Mouse (Mus musculus): ENCODE measurements around the gene Otof.

The Otof gene

GRCm38 (mm10) chr5:30423572-30424244, 38.0 kb downstream of the Otof start:
- no peak for DNase-seq (ENCODE audit: low read depth, low spot score)

DNA sequence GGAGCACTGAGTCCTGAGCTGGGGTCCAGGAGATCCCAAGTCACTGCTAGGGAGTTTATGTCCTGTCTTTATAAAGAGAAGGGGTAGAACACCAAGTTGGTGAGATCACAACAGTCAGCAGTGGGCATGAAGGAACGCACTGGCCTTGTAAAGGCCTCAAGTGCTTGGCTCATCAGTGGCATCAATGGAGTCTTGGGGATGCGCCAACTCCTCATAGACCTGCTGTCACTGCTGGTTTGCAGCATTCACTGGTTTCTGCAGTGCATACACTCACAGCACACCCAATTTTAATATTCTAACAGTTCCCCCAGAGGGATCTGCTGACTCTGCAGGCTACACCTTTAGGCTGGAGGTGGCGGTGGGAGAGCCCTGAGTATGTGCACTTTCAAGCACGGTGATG, 38.6 kb downstream of the Otof start:
- no peak for DNase-seq (ENCODE audit: low read depth, low spot score)

DNA sequence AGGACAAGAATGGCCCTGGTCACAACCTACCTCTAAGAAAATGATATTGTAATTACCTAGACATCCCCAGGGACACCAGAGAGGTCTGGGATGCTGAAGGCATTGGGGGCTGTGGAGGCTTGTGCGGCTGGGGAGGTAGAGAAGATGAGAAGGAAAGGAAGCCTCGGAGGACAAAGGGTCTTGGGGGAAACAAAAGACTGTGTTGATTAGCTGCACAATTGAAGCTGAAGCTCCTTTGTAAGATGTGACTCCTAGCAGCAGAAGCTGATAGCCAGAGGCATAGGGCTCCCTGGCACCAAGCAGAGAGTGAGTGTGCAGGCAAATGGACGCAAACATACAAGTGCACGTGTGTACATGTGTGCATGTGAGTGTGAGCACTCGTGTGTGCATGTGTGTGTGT, 45.1 kb downstream of the Otof start:
- DNase-seq (ENCODE audit: low read depth, low spot score), result no peak

GRCm38 (mm10) chr5:30415876-30416275, 45.9 kb downstream of the Otof start:
- DNase-seq (ENCODE audit: low read depth, low spot score), result no peak

DNA sequence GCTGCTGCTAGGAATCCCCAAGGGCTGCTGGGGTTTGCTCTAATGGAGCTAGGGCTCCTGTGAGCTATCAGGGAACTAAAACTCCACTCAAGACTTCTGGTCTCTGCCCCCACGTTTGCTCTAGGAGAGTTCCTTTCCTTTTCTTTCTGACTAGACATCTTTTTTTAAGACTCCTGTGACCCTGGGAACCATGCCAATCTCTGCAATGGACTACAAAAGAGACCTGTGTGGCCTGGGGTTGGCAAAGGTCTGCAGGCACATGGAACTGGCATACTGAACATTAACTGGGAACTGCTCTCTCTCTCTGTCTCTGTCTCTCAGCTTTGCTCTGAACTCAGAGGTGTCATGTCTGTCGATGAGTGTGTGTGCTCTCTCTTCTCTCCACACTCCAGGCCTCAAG, 46.4 kb downstream of the Otof start:
- no peak for DNase-seq (ENCODE audit: low read depth, low spot score)

- DNase-seq (ENCODE audit: low read depth, low spot score), result no peak
Measured at GRCm38 (mm10) chr5:30411524-30411923, 50.2 kb downstream of the Otof start.

DNA sequence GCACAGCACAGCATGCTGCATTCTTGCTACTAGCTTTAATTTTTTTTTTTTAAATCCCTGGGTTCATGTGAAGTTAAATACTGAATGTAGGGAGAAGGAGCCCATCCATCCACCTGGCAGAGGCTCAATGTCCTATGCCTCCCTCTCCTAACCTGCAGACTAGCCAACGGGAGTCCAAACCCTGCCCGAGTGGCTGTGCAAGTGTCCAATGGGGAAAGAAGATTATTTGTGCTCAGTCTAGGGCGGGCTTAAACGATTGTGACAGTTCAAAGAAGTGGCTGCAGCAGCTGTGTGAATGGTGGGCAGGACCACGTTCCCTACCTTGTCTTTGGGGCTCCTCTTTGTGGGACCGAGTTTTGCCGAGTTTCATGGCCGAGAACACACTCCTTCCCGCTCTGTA, 54.9 kb downstream of the Otof start:
- DNase-seq (ENCODE audit: low read depth, low spot score), result no peak

GRCm38 (mm10) chr5:30401165-30401564, 60.6 kb downstream of the Otof start:
- DNase-seq (ENCODE audit: low read depth, low spot score), result no peak

GRCm38 (mm10) chr5:30400521-30400920, 61.2 kb downstream of the Otof start:
- DNase-seq (ENCODE audit: low read depth, low spot score), result no peak

DNA sequence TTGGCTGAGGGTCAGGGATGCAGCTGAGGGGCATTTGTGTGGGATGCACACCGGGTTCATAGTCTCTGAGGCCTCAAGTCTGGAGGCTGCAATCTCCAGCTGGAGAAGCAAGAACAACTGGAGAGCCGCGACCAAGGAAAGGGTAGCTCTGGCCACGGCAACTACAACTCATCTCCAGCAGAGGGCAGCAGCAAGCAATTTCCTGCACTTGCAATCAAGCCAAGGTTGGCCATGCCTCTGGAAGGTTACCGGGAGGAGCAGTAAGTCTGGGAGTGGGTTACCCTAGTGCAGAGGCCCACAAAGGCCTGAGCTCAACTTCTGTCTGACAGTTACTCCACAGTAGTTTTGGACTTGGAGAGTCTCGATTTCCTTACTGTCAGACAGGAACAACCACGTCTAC, 70.3 kb downstream of the Otof start:
- DNase-seq (ENCODE audit: low read depth, low spot score), result no peak

- no peak for DNase-seq (ENCODE audit: low read depth, low spot score)
Measured at GRCm38 (mm10) chr5:30389836-30390235, 71.9 kb downstream of the Otof start.

DNA sequence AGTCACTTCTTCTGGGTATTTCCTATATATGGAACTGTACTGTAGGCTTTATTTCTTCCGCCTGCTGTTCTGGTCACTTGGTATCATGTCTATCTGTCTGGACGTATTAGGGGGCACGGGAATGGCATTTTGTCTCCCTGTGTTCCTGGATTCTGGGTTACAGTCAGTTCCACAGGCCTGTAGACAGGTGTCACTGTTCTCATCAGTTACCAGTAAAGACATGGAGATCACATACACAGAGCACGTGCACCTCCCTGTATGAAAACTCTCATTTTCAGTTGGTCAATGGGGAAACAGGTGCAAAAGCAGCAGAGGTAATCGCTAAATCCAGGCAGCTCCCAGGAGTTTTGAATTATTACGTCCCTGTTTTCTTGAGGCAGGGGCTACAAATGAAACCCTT, 74.0 kb downstream of the Otof start:
- DNase-seq (ENCODE audit: low read depth, low spot score), result no peak

- no peak for DNase-seq (ENCODE audit: low read depth, low spot score)
Measured at GRCm38 (mm10) chr5:30382876-30383275, 78.9 kb downstream of the Otof start.

- DNase-seq (ENCODE audit: low read depth, low spot score), result no peak
Measured at GRCm38 (mm10) chr5:30369426-30369825, 92.3 kb downstream of the Otof start.

GRCm38 (mm10) chr5:30367405-30367804, 94.3 kb downstream of the Otof start:
- no peak for DNase-seq (ENCODE audit: low read depth, low spot score)

DNA sequence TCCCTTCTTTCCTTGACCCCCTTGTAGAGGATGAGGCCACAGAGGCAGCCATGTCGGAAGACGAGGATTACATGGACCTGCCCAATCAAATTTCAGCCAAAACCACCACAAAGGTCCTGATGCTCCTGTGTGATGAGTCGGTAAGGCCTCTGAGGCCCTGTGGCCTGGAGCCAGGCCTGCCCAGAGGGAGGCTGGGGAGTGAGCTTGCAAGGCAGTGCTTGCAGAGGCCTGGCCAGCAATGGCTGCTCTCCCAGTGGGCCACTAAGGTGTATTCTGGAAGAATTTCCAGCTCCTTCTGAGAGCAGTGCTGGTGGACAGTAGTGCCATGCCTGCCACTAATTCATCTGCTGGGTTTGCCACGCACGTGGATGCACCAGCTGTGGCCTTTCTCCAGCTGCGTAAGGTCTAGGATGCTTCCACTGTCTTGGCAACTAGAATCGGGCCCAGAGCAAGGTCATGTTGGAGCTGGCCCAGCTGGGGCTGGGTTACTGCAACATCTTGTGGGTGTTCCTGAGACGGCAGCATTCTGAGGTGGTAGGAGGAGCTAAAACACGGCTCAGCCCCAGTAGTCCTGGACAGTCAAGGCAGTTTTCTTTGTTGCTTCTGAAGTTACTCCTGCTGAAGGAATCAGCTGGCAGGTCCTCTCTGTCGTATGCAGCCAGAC, 103.2 kb downstream of the Otof start:
- DNase-seq (ENCODE audit: low read depth, low spot score), result no peak

DNA sequence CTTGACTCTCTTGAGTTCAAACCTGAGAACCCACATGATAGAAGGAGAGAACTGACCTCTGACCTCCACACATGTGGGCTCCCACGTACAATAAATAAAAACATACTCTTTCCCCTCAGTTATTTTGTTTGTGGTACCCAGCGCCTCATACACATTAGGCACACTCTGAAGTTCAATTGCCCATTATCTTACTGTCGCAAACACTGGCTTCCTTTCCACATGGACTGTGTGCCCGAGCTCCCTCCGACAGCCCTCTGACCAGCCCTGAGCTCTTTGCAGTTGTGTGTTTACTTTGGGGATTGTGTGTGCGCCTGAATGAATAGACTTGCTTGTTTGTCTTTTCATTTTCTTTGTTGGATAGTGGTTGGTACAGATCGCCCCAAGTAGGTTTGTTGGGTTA, 105.1 kb downstream of the Otof start:
- no peak for DNase-seq (ENCODE audit: low read depth, low spot score)

DNA sequence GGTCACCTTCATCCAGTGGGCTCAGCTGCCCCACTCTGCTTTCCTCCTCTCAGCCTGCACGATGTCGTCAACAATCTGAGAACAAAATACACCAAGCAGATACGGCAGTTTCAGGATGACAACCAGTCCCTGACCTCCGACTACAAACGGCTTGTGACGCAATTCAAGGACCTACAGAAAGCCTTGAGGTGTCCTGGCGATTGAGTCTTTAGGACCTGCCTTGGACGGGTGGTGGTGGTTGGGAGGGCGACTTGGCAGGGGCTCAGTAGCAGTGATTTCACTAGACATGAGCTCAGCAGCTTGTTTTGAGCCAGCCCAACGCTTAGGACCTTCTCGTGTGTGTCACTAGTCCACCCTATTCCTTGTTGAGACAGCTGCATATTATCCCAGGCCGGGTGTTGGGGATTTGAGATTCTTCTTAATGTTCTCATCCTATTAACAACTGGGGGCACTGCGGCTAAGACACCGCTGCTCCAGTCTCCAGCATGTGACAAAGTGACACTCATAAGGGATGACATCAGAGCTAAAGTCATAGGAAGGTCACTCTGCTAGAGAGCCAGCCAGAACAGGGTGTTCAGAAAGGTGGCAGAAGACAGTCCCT, 106.1 kb downstream of the Otof start:
- no peak for DNase-seq (ENCODE audit: low read depth, low spot score)

GRCm38 (mm10) chr5:30355114-30355513, 106.6 kb downstream of the Otof start:
- DNase-seq (ENCODE audit: low read depth, low spot score), result no peak

GRCm38 (mm10) chr5:30353605-30354004, 108.1 kb downstream of the Otof start:
- DNase-seq (ENCODE audit: low read depth, low spot score), result peak; percentile 11

DNA sequence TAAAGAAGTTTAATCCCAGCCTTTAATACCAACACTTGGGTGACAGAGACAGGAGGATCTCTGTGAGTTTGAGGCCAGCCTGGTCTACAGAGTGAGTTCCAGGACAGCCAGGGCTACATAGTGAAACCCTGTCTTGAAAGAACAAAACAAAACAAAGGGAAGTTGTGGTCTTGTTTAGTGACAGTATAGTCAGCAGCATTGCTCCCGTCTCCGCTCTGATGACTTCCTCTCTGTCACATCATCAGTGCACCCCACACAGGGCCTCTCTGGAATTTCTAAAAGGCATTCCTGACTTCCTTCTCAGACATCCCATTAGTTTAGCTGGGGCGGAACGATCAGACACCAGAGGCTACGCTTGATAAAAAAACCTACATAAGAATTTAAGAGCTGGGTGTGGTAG, 117.8 kb downstream of the Otof start:
- no peak for DNase-seq (ENCODE audit: low read depth, low spot score)

DNA sequence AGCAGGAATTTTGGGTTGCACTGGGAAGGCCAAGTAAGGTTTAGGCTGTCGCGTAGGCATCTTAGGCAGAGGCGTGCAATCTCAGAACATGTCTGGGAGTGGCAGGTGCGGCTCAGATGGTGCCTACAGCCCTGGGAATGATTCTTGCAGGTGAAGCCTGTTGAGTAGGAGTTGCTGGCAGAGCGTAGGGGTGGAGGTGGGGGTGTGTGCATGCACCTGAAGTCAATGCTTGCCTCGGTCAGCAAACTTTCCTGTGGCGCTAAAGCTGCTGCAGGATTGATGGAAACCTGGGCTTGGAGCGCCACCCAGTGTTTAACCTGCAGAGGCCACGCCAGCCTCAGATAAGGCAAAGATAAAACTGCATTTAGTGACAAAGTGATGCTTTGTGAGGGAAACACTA, 118.6 kb downstream of the Otof start:
- DNase-seq (ENCODE audit: low read depth, low spot score), result peak; percentile 67

DNA sequence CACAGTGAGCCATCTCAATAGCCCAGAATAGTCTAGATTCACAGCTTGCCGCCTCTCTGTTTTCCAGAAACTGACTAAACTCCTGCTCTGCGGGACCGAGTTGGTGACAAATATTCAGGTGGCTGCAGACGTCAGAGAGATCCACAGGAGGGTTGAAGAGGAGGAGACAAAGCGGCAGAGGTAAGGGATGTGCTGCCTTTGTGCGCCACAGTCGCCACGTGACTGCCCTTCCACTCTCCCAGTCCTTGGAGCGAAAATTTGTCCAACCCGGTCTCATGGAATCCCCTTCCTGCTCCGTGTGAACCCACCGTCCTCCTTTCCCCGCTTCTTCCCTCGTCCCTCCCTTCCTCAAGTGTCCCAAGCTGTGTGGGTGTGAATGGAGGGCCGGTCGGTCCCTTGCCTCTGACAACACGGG, 119.1 kb downstream of the Otof start:
- DNase-seq (ENCODE audit: low read depth, low spot score), result no peak

Data from CD4-positive helper T cell, adult 2 months (primary cell).